Mouse (Mus musculus) cortical plate, adult 2 months (tissue): ENCODE results near the gene Vmn1r184. TPM values are rescaled to one million over a fixed set of nuclear protein-coding genes. Genes with fewer than 3 reads are reported as not detected.
"Not testable (repeated sequence)": the region's sequence is repeated elsewhere in the genome, so short reads cannot be mapped to it uniquely, and the experiment has no call there.

Experiments used
- H3K27ac ChIP-seq: fragments of 200-500 bp; 2 replicates; pipeline ENCODE4 v1.5.1; 2012; ENCODE audit warnings: low read length, control low read depth, inconsistent platforms; ENCODE audit not compliant: insufficient read depth
- H3K4me1 ChIP-seq: fragments of 200-500 bp; 2 replicates; pipeline ENCODE4 v1.6.1; 2011; ENCODE audit warnings: low read length; ENCODE audit not compliant: control insufficient read depth, insufficient read depth
- H3K4me3 ChIP-seq: fragments of 200-500 bp; 2 replicates; pipeline ENCODE4 v1.5.1; 2011; ENCODE audit warnings: mild to moderate bottlenecking, low read length, control low read depth; ENCODE audit not compliant: insufficient read depth
- polyA plus RNA-seq: library from polyadenylated mRNA; depleted of rRNA; stranded (reverse); fragments of >200 nt; gene quantifications from 2 replicates; pipeline ENCODE4 v1.2.3, GENCODE M21; 2012; rRNA removed

Gene Vmn1r184
- polyA plus RNA-seq: not detected in 2 replicates

GRCm38 (mm10) chr7:26260034-26260433, at the start of gene Vmn1r184:
Gene Vmn1r184 (plus strand): TSS chr7:26260334.
- H3K4me3 ChIP-seq, H3K4me1 ChIP-seq, H3K27ac ChIP-seq: not testable (repeated sequence)

- not testable (repeated sequence) for H3K4me1 ChIP-seq, H3K4me3 ChIP-seq
These were observed 43.5 kb downstream of the Vmn1r184 start for GRCm38 (mm10) chr7:26303429-26304166.

GRCm38 (mm10) chr7:26306926-26307325, 46.8 kb downstream of the Vmn1r184 start, which contains the start of gene Cyp2a4:
Gene Cyp2a4 (plus strand): TSS chr7:26307169.
- not testable (repeated sequence) for H3K27ac ChIP-seq, H3K4me1 ChIP-seq, H3K4me3 ChIP-seq

More at GRCm38 (mm10) chr7:26303429-26304166, 43.5 kb downstream of the Vmn1r184 start:
- not testable (repeated sequence) for H3K27ac ChIP-seq

- not testable (repeated sequence) for H3K27ac ChIP-seq, H3K4me1 ChIP-seq, H3K4me3 ChIP-seq
These were observed 51.7 kb downstream of the Vmn1r184 start for GRCm38 (mm10) chr7:26311786-26312185.

GRCm38 (mm10) chr7:26315194-26315593, 55.1 kb downstream of the Vmn1r184 start:
- H3K4me1 ChIP-seq, H3K4me3 ChIP-seq, H3K27ac ChIP-seq: not testable (repeated sequence)

- H3K27ac ChIP-seq, H3K4me1 ChIP-seq, H3K4me3 ChIP-seq: not testable (repeated sequence)
These were observed 55.7 kb downstream of the Vmn1r184 start for GRCm38 (mm10) chr7:26315809-26316208.

Other genes with a start within 250 kb of the Vmn1r184 start
- gene Cyp2b13, start 198.8 kb upstream of the Vmn1r184 start, polyA plus RNA-seq: not detected in 2 replicates
- gene Cyp2b9, start 86.9 kb upstream of the Vmn1r184 start, polyA plus RNA-seq: not detected in 2 replicates
- gene Cyp2a4, start 46.8 kb downstream of the Vmn1r184 start, polyA plus RNA-seq: not detected in 2 replicates
- not detected in 2 replicates for gene Nlrp9c, start 143.4 kb downstream of the Vmn1r184 start, polyA plus RNA-seq
- gene Nlrp4a, start 174.8 kb downstream of the Vmn1r184 start, polyA plus RNA-seq: not detected in 2 replicates